Mouse (Mus musculus) liver, embryonic 14.5 days (tissue): ENCODE results near the gene Myl4. TPM values are rescaled to one million over a fixed set of nuclear protein-coding genes. Genes with fewer than 3 reads are reported as not detected.
A peak's percentile ranks its signal among the peaks of the same experiment; 100 is the strongest.
"Not testable (repeated sequence)": the region's sequence is repeated elsewhere in the genome, so short reads cannot be mapped to it uniquely, and the experiment has no call there.

ENCODE experiments used
- ATAC-seq: fragments of 200-750 bp; cut with Nextera tagmentation; 2 replicates; pipeline ENCODE4 v1.8.0; 2017; ENCODE audit warnings: moderate number of reproducible peaks, mild to moderate bottlenecking, moderate library complexity; ENCODE audit not compliant: insufficient read depth
- DNase-seq, 3 experiments: peaks; one replicate each; pipeline ENCODE4 v3.0.0-alpha.2; 2012 to 2013; ENCODE audit warnings: low read depth in 3 of 3, low spot score in 3 of 3
- H3K27ac ChIP-seq: fragments of 300-500 bp; sonication (generic); 2 replicates; pipeline ENCODE4 v1.5.1; 2014; ENCODE audit warnings: moderate library complexity, mild to moderate bottlenecking, control low read depth, inconsistent platforms
- H3K27me3 ChIP-seq: fragments of 300-500 bp; sonication (generic); 2 replicates; pipeline ENCODE4 v1.6.1; 2014; ENCODE audit warnings: mild to moderate bottlenecking, low read length, moderate library complexity; ENCODE audit not compliant: control insufficient read depth, insufficient read depth
- H3K36me3 ChIP-seq: fragments of 300-500 bp; sonication (generic); replicated peaks from 2 replicates; pipeline ENCODE4 v1.6.1; 2014; ENCODE audit warnings: low read depth; ENCODE audit not compliant: control insufficient read depth, insufficient read depth
- H3K4me1 ChIP-seq, 2 experiments: fragments of 200-500 bp in 1 of 2; fragments of 300-500 bp in 1 of 2; sonication (generic) in 1 of 2; replicated peaks; 2 replicates each; pipeline ENCODE4 v1.6.1; 2012 to 2014; ENCODE audit warnings: antibody characterized with exemption in 1 of 2, inconsistent platforms in 1 of 2, low read length in 1 of 2; ENCODE audit not compliant: control insufficient read depth in 2 of 2, insufficient read depth in 2 of 2
- H3K4me2 ChIP-seq: fragments of 300-500 bp; sonication (generic); 2 replicates; pipeline ENCODE4 v1.6.1; 2014; ENCODE audit warnings: low read depth, mild to moderate bottlenecking, control low read depth, moderate library complexity
- H3K4me3 ChIP-seq, 2 experiments: fragments of 200-500 bp in 1 of 2; fragments of 300-500 bp in 1 of 2; sonication (generic) in 1 of 2; 2 replicates each; pipeline ENCODE4 v1.5.1; 2012 to 2014; ENCODE audit warnings: low read depth in 2 of 2, low read length in 2 of 2, mild to moderate bottlenecking in 2 of 2, control low read depth in 1 of 2, inconsistent platforms in 1 of 2, moderate library complexity in 1 of 2; ENCODE audit not compliant: insufficient read depth in 1 of 2
- H3K9ac ChIP-seq: fragments of 300-500 bp; sonication (generic); replicated peaks from 2 replicates; pipeline ENCODE4 v1.6.1; 2014; ENCODE audit warnings: mild to moderate bottlenecking, control low read depth, moderate library complexity
- H3K9me3 ChIP-seq: fragments of 300-500 bp; sonication (generic); 2 replicates; pipeline ENCODE4 v1.6.1; 2016; ENCODE audit warnings: low read length, mixed read lengths; ENCODE audit not compliant: control insufficient read depth
- CTCF ChIP-seq: IDR thresholded peaks from 2 replicates; pipeline ENCODE4 v1.5.1; 2016; ENCODE audit warnings: antibody characterized with exemption, low read depth, control low read depth
- EP300 ChIP-seq: IDR thresholded peaks from 2 replicates; pipeline ENCODE4 v1.6.1; 2016; ENCODE audit warnings: antibody characterized with exemption, low read depth
- WGBS: fragments of 180-500 bp; shearing (Covaris S2); extraction: QIAGEN DNeasy Blood & Tissue Kit; methylation state at CpG from one replicate; pipeline ENCODE4 v1.1.7; 2014; ENCODE audit not compliant: insufficient replicate concordance; 5-methylcytosine and 5-hydroxymethylcytosine counted together
- polyA plus RNA-seq, 2 experiments: library from polyadenylated mRNA; depleted of rRNA in 1 of 2; stranded (reverse) in 1 of 2; unstranded in 1 of 2; fragments of >200 nt; fragmentation: Nextera tagmentation in 1 of 2; extraction: Ambion mirVana in 1 of 2; gene quantifications; 2 replicates each; pipeline versions ENCODE4 v1.2.1 to v1.2.3; 2012 to 2014

The Myl4 gene
- polyA plus RNA-seq, 2 experiments: 0.50 to 0.51 TPM

DNA sequence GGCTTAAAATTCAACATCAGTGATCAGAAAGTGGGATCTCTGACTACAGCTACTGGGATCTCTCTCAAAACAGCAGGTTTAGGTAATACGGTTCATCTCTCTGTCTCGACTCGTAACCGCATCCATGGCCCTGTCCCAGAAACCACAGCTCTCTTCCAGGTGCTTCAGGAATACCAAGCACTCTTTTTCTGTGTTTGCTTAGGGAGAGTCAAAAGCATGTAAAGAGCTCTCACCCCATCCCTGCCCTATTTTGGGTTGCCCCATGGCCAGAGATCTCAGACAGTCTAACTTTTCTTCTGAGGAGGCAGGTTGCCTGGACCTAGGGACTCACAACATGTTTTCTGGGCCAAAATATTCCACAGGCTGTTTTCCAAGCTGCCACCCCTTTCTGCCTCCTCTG is 17.9 kb downstream of the Myl4 start:
- ATAC-seq (no peak), DNase-seq (no peak)
- Histone ChIP-seq H3K9ac (no peak overlapping the region), H3K36me3 (no peaks in the 10 kb centered on the region), H3K9me3 (no peaks in the 10 kb centered on the region), H3K4me2 (no peak overlapping the region), H3K27me3 (no peaks in the 10 kb centered on the region), H3K27ac (no peak overlapping the region), H3K4me1 (peaks cover 2 to 5% of the 10 kb centered on the region in 2 experiments; a peak in 2 of 4 replicates), H3K4me3 (no peak overlapping the region)
- no peak for TF ChIP-seq EP300
- TF ChIP-seq CTCF: no peak
- 88% methylated on average over 4 of the region's 4 CpGs for WGBS

- H3K27ac ChIP-seq, ATAC-seq, H3K9me3 ChIP-seq, H3K9ac ChIP-seq, H3K4me2 ChIP-seq, H3K4me1 ChIP-seq, DNase-seq, H3K27me3 ChIP-seq, H3K4me3 ChIP-seq, H3K36me3 ChIP-seq: not testable (repeated sequence)
- 33% methylated on average over 8 of the region's 8 CpGs for WGBS
Measured at GRCm38 (mm10) chr11:104570515-104570914, 20.1 kb downstream of the Myl4 start.

- not testable (repeated sequence) for H3K36me3 ChIP-seq, H3K27me3 ChIP-seq, H3K9me3 ChIP-seq, H3K27ac ChIP-seq, H3K4me1 ChIP-seq
- Histone ChIP-seq H3K4me3 (peak overlapping the region; percentile 32 to 47), H3K9ac (0 out of 2 replicates have a peak overlapping the region, but pooled peaks have one; percentile 20), H3K4me2 (peak overlapping the region; percentile 62)
- DNase-seq (peak in 2 of 3 experiments; percentile 37 to 42), ATAC-seq (peak; percentile 82)
- WGBS: 1% methylated on average over 28 of the region's 28 CpGs
Measured at GRCm38 (mm10) chr11:104571373-104571772, 20.9 kb downstream of the Myl4 start.

GRCm38 (mm10) chr11:104572091-104572490 is 21.6 kb downstream of the Myl4 start:
- ATAC-seq: no peak
- H3K9me3 ChIP-seq: no peaks in the 10 kb centered on the region
- H3K9ac ChIP-seq: no peak overlapping the region
- WGBS: 61% methylated on average over 7 of the region's 7 CpGs
- TF ChIP-seq CTCF (no peak), EP300 (no peak)
- H3K4me1 ChIP-seq: peaks cover 2 to 5% of the 10 kb centered on the region in 2 experiments; a peak in 2 of 4 replicates
- no peaks in the 10 kb centered on the region for H3K27me3 ChIP-seq
- no peaks in the 10 kb centered on the region for H3K36me3 ChIP-seq
- no peak overlapping the region for H3K4me3 ChIP-seq
- H3K27ac ChIP-seq: no peak overlapping the region
- H3K4me2 ChIP-seq: no peak overlapping the region
- no peak for DNase-seq

DNA sequence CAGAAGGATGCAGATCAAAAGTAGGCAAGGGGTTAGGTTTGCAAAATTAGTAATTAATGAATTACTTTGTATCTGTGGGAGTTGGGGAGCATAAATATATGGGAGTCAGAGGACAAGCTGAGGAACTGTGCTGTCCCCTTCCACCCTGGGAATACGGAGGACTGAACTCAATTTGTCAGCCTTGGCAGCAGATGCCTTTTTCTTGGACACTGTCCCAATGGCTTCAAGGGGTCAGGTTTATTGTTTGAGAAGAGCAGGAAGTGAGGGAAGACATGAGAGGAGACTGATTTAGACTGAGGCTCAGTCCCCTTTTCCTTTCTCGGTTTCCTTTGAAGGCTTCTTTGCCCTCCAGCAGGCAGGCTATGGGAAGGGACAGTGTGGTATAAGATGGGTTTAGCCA is 22.1 kb downstream of the Myl4 start:
- ATAC-seq (no peak), DNase-seq (no peak)
- H3K9ac ChIP-seq: no peak overlapping the region
- no peaks in the 10 kb centered on the region for H3K9me3 ChIP-seq
- H3K4me3 ChIP-seq: no peak overlapping the region
- H3K27me3 ChIP-seq: no peaks in the 10 kb centered on the region
- H3K27ac ChIP-seq: no peak overlapping the region
- 52% methylated on average over 2 of the region's 2 CpGs for WGBS
- TF ChIP-seq CTCF: no peak
- no peak for TF ChIP-seq EP300
- H3K36me3 ChIP-seq: no peaks in the 10 kb centered on the region
- no peak overlapping the region for H3K4me2 ChIP-seq
- peaks cover 2 to 5% of the 10 kb centered on the region in 2 experiments; a peak in 2 of 4 replicates for H3K4me1 ChIP-seq
